Mouse (Mus musculus) left cerebral cortex, postnatal 14 days (tissue): Measurements from ENCODE around the gene Tmem184a. TPM values are rescaled to one million over a fixed set of nuclear protein-coding genes. Genes with fewer than 3 reads are reported as not detected.
A peak's percentile ranks its signal among the peaks of the same experiment; 100 is the strongest.

Experiments used
- DNase-seq, 2 experiments: peaks; one replicate each; pipeline ENCODE4 v3.0.0; 2021 to 2022; ENCODE audit warnings: low spot score in 2 of 2, mixed read lengths in 1 of 2
- intact Hi-C: fragments of 180-260 bp; cut with DNase I; formaldehyde crosslinking; loops from one replicate; pipeline ENCODE4 v1.15.1; 2025
- total RNA-seq, 2 experiments: library from RNA; stranded (reverse); gene quantifications; 2 replicates each; pipeline ENCODE4 v1.2.3; 2021

Tmem184a gene
- total RNA-seq, 2 experiments from 2014 or later: 0.08 TPM; not detected in 1

DNA sequence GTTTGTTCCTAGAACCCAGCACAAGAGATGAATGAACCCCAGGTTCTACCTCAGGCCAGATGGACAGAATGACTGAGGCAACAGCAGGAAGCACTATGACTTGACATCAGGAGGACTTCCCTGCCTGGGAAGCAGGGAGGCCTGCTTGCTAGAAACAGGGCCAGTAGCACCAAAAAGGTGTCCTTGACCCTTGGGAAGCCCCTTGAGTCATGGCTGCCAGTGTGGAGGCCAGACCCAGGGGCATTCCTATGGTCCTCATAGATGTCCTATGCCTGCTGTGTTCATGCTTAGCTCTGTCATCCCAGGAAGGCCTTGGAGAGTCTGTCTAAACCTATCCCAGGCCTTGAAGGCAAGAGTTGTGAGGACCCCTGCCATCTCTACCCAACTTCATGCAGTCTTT lies 3.3 kb downstream of the Tmem184a start:
- intact Hi-C loops: no loop called here

DNA sequence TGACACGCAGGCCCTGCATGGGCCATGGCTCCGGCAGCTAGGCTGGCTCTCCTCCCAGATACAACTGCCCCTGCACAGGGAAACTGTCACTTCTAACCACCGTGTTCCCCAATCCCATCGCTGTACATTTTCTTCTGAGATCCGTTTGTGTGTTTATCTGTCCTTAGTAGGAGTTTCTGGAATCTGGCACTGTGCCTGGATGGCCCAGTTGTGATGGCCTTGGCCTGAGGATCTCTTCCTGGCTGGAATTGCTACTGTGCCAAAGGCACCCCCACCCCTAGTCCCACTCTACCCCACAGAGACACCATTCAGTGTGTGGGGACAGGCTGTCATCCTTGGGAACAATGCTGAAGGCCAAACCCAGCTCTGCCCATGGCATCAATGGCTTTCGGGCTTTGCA lies 3.8 kb downstream of the Tmem184a start:
- DNase-seq: no peak
- intact Hi-C loops: no loop called here

More for the DNA sequence above, 3.3 kb downstream of the Tmem184a start:
- DNase-seq: no peak

DNA sequence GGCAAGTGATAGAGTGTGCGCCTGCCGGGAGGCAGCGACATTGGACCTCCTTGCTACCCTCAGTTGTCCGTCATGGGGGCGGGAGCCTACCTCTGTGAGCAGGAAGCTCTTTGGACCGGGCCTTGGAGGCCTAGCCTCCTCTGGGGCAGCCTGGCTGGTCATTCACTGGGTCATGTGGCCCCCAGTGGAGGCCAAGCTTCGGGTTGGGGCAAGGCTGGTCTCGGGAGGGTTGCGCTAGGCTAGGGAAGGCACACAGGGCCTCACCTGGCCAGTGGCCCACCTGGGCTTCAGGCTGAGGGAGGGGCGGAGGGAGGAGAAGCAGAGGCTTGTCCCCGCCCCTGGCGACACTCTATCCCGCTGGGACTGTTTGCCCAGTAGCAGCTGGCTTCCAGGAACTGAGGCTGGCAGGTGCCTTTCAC lies 5.7 kb downstream of the Tmem184a start:
- no peak for DNase-seq
- intact Hi-C loops: no loop called here

DNA sequence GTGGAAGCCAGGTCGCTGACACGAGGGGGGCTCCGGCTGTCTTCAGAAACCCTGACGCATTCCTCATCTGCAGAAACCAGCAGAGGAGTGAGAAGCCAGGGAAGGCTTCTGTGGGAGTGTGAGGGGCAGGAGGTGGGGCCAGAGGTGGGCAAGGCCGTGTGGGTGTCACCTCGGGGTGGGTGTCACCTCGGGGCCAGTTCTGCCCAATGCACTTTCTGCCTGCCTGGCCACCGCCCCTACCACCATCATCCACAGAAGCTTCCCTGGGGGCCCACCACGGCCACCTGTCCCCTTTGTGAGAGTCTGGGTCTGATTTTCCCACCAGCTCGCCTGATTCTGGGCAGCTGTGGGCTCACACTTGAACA lies 6.6 kb downstream of the Tmem184a start:
- intact Hi-C loops: no loop called here
- no peak for DNase-seq

DNA sequence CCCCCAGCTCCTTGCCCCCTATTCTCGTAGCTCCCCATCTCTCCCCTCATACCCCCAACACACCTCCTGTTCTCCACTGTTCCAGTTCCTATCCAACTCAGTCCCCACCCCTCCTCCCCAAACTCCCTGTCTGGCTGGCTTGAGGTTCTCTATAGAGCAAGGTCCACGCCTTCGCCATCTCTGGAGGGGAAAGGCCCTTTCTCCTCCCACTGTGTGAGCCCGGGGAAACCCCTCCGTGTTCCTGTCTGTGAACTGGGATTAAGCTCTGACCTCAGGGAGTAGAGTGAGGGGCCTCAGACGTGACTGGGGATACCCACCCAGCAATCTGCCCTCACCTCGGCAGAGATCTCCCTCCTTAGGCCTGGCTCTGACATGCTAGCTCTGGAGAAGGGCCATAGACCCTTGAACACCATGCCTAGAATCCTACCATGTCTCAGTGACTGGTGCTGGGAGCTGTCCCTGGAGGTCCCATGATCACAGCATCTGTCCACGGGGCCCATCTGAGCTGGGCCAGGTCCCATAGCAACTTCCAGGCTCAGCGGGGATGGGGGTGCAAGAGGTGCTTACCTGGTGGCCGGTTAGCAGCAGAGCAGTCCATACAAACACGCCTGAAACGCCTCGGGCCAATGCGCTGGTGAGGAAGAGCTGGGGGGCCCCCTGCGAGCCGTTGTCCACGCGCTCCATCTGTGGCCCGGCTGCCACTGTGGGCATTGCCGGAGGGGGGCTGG lies 7.2 kb downstream of the Tmem184a start:
- no peak for DNase-seq

DNA sequence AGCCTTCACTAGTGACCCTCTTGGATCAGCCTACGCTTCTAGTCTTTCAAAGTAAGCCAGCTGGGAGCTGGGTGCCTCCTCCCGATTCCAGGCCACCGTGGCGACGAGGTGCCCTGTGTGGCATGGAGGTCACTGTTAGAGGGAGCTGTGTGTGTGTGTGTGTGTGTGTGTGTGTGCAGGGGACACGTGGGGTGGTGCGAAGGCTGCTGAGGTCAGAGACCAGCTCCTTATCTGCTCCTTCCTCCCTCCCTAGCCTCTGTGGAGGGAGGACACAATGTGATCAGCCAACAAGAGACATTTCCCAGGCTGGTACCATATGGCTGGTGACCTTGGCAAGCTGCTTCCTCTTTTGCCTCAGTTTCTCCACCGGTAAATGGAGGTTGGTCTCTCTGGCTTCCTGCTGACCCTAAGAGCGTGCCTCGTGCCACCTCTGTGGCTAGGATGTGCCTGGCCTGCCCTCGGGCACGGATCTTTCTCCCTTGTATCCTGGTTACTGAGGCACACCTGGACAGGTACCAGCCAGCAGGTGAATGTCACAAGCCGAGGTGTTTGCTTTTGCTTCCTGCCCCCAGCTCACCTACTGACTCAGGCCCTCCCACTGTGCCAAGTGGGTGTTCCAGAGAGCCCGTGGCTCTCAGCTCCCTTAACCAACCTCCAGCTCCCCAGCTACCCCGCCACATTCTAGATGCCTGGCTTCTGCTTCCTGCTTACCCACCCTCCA lies 7.9 kb downstream of the Tmem184a start:
- intact Hi-C loops: no loop called here
- DNase-seq: no peak

More for the DNA sequence above, 7.2 kb downstream of the Tmem184a start:
- intact Hi-C loops: no loop called here

DNA sequence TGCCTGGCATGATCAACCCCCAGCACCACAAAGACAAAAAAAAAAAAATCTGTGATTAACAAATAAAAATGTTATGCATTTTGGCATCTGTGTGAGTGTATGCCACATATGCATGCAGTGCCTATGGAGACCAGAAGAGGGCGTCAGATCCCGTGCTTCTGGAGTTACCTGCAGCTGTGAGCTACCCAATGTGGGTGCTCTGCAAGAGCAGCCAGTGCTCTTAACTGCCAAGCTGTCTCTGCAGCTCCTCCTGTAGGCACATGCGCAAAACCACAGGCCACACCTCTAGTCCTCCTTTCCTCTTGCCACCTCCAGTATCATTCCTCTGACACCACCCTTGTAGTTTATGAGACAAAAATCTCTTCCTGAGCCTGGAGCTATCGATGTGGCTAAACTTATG lies 10.3 kb downstream of the Tmem184a start:
- intact Hi-C loops: no loop called here
- no peak for DNase-seq

DNA sequence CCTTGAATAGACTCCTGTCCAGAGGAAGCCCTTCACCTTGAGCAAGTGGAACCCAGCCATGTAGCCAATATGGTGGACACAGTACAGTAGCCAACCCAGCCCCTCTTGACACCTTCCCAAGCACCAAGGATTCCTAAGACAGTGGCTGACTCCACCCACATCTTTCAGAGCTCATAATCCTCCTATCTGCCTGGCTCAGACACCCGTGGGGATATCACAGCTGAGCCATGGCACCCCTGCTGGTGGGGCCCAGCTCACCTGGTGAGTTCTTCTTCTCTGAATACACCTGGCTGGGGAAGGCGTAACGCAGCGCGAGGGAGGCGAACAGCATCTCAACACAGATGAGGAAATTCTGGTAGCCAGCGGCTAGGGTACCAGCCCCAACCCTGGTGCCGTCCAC lies 13.8 kb downstream of the Tmem184a start:
- intact Hi-C loops: no loop called here
- DNase-seq: no peak

DNA sequence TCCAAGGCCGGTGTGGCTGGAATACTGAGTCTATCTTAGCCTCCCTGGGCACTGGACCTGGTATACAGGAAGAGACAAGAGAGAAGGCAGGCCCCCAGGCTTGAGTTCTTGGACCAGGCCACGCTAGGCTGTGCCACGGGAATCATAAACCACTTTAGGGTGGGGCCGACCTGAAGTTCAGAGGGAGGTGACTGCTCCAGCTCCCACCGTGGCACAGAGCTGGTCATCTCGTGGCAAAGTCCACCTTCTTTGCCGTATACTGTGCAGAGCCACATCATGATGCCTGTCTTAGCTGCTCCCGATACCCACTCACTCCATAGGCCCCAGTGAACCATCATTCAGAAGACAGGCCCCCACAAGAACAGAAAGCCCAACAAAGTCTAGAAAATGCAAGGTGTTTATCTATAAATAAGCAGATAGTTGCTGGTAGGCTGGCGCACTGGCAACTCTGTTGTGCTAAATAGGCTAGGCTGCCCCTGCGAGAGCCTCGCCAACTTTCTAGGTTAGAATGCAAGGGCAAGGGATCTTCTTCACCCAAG lies 15.1 kb downstream of the Tmem184a start:
- intact Hi-C loops: no loop called here
- no peak for DNase-seq

DNA sequence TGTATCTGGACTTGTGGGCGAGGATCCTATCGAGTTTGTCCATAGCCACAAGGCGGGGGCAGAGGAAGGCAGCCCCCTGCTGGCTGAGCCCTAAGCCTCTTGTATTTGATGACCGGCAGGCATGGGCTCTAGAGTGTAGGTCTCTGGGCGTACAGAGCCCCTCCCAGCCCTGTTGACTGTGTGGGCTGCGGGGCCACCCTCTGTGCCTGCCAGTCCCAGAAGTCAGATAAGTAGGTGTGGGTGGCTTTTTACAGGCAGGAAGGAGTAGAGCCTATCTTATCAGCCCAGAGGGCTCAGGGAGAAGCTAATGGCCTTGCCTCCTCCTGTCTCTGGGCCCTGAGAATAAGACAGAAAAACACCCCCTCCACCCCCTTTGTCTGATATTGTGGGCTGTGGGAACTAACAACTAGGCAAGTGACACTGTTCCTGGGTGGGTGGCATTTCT lies 15.6 kb downstream of the Tmem184a start:
- no peak for DNase-seq
- intact Hi-C loops: no loop called here

DNA sequence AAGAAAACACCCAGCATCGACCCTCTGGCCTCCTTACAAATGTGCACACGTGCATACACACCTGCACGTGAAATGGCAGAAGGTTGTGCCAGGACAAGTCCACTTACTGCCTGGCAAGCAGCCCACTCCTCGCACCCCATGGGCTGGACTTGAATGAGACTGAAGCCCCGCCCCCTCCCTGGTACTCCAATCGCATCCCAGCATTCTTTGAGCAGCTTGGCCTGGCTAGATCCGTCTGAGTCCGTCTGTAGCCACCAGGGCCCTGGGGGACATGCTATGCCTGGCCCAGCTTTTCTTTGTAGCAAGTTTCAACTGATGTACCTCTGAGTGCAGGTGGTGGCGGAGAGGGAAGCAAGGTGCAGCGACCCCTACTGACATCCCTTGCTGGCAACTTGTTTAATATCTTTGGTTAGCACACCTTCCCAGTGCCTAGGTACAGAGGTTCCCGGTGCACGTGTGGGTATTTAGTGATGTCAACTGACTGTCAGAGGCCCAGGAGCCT lies 16.1 kb downstream of the Tmem184a start:
- intact Hi-C loops: no loop called here

DNA sequence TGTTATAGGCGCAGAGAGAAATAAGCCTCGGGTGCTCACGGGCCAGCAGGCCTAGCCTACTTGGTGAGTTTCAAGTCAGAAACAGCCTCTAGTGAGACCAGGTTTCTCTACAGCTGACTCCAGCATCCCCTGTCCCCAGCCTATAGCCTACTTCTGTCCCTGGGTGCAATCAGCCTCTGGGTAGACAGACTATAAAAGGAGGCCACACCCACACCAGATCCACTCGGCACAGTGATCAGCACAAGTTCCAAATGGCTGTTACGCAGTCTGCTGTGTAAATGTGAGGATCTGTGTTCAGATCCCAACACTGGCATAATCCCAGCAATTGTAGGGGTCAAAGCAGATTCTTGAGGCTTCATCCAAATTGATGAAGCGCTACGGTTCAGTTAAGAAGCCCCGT lies 16.6 kb downstream of the Tmem184a start:
- DNase-seq: no peak

More for the DNA sequence above, 16.1 kb downstream of the Tmem184a start:
- no peak for DNase-seq

DNA sequence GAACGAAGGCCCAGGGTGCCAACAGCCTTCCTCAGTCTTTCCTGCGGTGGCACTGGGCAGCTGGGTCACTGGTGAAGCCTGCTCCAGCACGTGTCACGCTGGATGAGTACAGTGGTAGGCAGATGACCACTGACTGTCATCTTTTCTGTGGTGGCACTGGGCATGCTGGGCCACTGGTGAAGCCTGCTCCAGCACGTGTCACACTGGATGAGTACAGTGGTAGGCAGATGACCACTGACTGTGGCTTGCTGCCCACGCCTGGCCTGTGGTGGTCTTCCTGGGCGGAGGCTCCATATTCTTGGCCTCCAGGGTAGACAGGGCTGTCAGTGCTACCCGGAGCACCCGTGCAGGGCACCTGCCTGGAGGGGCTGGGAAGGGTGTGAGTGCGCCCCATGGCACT lies 17.8 kb downstream of the Tmem184a start:
- no peak for DNase-seq
- intact Hi-C loops: no loop called here

More for the DNA sequence above, 16.6 kb downstream of the Tmem184a start:
- intact Hi-C loops: no loop called here

DNA sequence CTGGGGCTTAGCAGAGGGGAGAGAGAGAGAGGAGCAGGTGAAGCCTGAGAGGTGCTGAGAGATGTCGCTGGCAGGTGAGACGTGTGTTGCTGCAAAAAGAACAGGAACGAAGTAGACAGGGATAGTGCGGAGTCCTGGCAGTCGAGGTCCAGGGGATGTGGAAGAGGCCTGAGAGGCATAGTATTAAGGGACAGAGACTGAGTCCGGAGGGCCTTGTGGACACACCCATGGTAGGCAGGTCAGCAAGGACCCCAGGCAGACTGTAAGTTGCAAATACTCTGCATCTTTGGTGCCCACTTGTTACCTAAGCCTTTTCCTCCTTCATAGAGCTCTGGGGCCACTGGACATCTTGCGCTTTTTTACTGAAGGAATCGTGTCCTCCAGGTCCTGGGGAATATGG lies 18.5 kb downstream of the Tmem184a start:
- no peak for DNase-seq
- intact Hi-C loops: no loop called here

DNA sequence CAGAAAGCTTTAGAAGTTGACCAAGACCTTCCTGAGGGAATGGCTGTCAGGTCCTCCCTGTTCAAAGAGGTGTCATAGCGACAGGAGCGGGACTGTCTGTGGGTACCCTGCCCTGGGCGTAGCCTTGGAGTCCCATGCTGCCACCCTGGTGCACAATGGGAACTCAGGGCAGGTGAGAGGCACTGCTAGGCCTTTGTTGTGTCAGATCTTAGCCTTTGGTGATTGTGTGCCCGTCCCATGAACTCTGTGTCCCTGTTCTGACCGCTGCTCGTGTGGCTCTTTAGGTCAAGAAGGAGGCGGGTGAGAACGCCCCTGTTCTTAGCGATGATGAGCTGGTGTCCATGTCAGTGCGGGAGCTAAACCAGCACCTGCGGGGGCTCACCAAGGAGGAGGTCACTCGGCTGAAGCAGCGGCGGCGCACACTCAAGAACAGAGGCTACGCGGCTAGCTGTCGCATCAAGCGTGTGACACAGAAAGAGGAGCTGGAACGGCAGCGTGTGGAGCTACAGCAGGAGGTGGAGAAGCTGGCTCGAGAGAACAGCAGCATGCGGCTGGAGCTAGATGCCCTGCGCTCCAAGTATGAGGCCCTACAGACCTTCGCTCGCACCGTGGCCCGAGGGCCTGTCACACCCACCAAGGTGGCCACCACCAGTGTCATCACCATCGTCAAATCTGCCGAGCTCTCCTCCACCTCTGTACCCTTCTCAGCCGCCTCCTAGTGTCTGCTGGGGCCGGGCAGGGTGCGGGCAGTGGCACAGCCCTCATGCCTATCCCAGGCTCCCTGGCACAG lies 19.7 kb downstream of the Tmem184a start:
- intact Hi-C loops: no loop called here

DNA sequence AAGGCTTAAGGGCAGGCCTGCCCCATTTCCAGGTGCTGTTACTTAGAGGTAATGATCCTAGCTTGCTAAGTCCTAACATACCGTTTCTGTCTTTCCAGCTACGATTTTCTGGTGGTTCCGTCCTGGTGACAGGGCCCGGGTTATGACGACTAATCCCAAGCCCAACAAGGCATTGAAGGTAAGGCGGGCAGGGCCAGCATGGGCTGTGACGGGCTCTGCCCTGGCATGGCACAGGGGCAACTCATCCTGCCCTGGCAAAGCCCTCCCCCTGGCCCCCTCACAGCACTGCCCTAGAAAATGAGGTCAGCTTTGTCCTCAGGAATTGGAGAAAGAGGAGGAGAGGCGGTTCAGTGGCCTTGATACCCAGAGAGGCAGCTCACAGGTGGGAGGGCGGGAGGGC lies 20.7 kb downstream of the Tmem184a start:
- no peak for DNase-seq
- intact Hi-C loops: no loop called here

More for the DNA sequence above, 19.7 kb downstream of the Tmem184a start:
- no peak for DNase-seq

DNA sequence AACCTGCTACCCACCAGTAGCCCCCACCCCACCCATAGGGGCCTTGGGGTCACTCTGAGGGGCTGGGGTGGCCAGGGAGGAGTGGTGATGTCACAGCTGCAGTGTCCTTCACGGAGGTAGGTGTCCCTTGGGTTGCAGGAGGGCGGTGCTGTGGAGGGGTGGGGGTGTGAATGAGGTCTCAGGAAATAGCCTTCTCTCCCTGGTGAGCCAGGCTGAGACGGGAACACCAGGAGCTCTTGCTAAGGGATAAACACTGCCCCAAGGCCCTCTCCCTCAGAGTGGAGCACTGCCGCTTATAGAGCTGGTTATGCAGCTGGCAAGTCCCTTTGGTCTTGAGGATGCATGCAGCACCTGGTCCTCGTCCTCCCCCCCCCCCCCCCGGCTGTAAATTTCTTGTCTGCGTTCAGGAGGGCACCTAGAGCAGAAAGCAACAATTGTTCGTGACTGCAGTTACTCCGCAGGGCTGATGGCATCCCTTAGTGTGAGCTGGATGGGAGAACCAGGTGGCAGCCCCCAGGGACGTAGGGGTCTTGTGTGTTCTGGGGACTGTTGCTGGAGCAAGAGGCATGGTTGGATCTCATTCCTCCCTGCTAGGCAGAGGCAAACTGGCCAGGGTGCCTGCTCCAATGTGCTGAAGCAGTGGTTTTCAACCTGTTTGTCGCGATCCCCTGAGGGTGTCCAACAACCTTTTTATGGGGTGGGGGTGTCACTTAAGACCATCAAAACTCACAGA lies 21.4 kb downstream of the Tmem184a start:
- intact Hi-C loops: no loop called here
- DNase-seq: no peak

DNA sequence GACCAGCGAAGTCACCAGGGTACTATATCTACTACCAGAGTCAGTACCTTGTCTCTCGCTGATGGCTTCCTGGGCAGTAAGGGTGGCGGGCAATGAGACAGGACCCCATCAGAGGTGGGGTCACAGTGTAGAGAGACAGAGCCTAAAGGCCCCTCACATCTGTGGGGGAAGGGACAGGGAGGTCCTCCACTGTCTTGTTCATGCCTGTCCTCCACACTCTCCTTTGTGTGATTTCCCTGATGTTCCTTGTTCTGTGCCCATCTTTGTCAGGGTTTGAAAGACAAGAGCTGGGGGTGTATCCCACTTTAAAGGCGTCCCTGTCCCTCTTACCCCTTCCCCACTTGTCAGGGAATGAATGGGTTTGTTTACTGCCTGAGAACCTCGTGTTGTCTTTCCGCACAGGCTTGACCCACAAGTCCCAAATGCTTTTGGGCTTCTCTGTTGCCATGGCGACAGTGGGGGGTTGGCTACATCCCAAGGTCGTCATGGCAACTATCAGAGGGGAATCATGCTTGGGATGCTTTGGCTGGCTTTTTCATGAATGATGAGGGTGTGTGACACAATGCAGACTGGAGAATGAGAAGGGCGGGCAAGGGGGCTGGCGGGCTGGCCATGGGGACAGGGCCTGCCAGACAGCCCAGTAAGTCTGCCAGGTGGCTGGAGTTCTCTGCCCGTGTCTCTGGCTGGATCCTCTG lies 22.1 kb downstream of the Tmem184a start:
- intact Hi-C loops: no loop called here
- peak; percentile 82 to 90 for DNase-seq

DNA sequence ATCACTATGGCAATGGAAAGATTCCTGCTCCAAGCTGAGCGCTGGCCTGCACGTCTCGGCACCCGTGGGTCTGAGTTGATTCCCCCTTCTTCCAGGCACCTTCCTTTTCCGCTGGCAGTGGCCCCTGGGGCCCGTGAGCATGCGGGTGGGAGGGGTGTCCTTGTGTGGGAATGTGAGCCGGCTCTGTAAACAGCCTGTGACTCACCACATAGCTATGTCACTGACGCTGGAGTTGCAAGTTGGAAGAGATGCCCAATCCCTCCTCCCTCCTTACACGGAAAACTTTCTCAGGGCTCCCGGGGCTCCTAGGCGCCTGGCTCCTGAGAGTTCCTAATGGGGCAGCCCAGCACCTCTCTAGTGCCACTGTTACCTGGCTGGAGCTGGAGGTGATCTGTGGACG lies 22.8 kb downstream of the Tmem184a start:
- peak; percentile 61 to 80 for DNase-seq
- intact Hi-C loops: no loop called here
